Mouse (Mus musculus) mouse embryonic stem cell (cell line): ENCODE data around the gene Uroc1.

Source experiments
- in situ Hi-C, 2 experiments: fragments of 300-500 bp; cut with MboI; formaldehyde crosslinking; loops; 1 replicate in 1 of 2; 3 replicates in 1 of 2; pipeline ENCODE4 v1.14.3; 2019 to 2020; ENCODE audit warnings: low sequenced_read_pairs in 2 of 2, low pct_unique_long_range_greater_than_20kb in 1 of 2, mixed read lengths in 1 of 2; ENCODE audit not compliant: unreplicated experiment in 1 of 2

The Uroc1 gene

DNA sequence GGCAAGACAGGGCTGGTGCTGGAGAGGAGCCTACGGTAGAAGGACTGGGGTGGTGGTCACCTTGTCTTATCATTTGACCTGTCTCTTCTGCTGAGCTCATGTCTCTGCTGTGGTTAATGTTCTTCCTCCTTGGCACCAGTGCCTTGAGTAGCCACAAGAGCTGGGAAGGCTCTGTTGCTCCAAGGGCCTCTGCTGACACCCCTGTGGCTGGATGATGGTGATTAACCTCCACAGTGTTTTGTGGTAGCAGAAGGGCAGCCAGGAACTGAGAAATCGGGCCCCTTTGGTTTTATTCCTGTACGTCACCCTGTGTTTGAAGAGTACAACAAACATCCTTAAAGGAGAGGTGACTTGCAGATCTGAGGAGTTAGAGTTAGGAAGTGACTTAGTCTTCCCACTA lies 1.2 kb downstream of the Uroc1 start:
- in situ Hi-C loops, result no loop called here

GRCm38 (mm10) chr6:90342343-90342742 lies 9.3 kb downstream of the Uroc1 start:
- in situ Hi-C loops, result no loop called here

- in situ Hi-C loops, result no loop called here
Measured at GRCm38 (mm10) chr6:90347183-90347582, 14.1 kb downstream of the Uroc1 start.

- in situ Hi-C loops, result no loop called here
Measured at GRCm38 (mm10) chr6:90348500-90348899, 15.4 kb downstream of the Uroc1 start.

GRCm38 (mm10) chr6:90350011-90350410 lies 16.9 kb downstream of the Uroc1 start:
- in situ Hi-C loops, result no loop called here

GRCm38 (mm10) chr6:90358142-90358541 lies 25.1 kb downstream of the Uroc1 start:
- in situ Hi-C loops, result no loop called here

GRCm38 (mm10) chr6:90359445-90359844 lies 26.4 kb downstream of the Uroc1 start:
- in situ Hi-C loops, result no loop called here

GRCm38 (mm10) chr6:90360024-90360781 lies 27.1 kb downstream of the Uroc1 start:
- in situ Hi-C loops, result no loop called here

DNA sequence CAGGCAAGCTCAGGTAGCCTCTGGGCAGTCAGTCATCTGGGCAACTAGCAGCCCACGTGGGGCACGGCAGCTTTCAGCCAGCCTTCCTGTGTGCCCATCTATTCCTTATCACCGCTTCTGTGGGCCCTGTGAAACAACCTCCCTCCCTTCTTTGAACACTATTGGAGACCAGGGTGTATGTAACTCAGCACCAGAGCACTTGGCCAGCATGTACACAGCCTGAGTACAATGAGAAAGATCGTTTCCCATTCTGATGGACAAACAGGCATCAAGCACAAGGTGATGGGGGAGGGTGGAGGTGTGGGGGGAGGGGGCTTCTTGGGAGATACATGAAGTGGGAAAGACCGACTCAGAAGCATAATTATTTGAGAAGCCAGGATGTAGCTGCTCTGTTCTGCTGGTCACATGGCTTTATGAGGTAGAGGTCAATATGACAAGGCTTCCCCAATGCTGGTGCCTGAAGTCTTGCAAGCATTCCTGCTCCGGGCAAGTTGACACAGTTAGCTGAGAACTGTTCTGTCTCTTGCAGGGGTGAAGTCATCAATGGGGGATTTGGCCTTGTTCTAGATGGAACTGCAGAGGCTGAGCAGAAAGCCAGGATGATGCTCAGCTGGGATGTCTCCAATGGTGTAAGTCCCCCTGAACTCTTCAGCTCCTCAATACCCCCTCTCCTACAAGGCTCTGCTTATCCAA lies 28.0 kb downstream of the Uroc1 start:
- in situ Hi-C loops, result no loop called here

- in situ Hi-C loops, result no loop called here
Measured at GRCm38 (mm10) chr6:90363301-90363700, 30.2 kb downstream of the Uroc1 start.

GRCm38 (mm10) chr6:90368976-90369724 lies 36.1 kb downstream of the Uroc1 start, which contains the start of gene Zxdc:
Zxdc (plus strand) TSS chr6:90369492.
- in situ Hi-C loops, result no loop called here

- in situ Hi-C loops, result no loop called here
Measured at GRCm38 (mm10) chr6:90369725-90370553, 36.9 kb downstream of the Uroc1 start.

GRCm38 (mm10) chr6:90374647-90375046 lies 41.6 kb downstream of the Uroc1 start:
- in situ Hi-C loops, result no loop called here

GRCm38 (mm10) chr6:90377708-90378107 lies 44.6 kb downstream of the Uroc1 start:
- in situ Hi-C loops, result no loop called here

- in situ Hi-C loops, result no loop called here
Measured at GRCm38 (mm10) chr6:90381465-90381864, 48.4 kb downstream of the Uroc1 start.

GRCm38 (mm10) chr6:90390629-90391028 lies 57.5 kb downstream of the Uroc1 start:
- in situ Hi-C loops, result no loop called here

DNA sequence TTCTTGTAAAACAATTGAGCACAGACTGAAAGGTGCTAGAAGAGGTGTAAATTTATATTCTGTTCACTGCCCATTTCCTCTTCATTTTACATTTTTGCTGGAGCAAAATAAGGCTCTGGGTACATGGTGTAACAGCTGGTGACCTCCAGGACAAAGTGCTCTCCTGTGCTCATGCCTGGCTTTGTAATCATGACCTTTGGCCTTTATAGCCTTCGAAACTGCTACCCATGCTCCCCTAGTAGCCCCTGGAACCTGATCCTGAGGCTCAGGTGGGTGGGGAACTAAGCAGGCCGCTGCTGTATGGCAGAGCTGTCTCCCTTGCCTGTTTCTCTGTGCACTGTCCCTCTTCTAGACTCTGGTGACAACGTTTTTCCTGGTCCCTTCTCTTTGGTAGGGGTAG lies 60.9 kb downstream of the Uroc1 start:
- in situ Hi-C loops, result no loop called here

DNA sequence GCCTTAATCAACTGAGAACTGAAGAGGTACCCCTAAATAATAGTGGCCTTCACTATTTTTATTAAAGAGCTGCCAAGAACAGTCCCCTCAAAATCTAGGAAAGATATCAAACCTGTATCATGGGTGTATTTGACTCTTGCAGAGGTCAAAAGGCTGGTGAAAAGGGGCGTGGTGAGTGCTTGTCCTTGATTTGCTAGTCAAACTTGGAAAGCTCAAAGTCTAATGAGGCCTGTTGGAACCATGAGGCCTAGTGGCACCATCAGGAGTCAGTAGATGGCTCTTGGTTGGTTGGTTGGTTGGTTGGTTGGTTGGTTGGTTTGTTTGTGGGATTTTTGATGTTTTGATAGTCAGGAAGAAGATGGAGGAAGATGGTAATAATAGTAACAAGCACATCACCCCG lies 62.7 kb downstream of the Uroc1 start:
- in situ Hi-C loops, result no loop called here

DNA sequence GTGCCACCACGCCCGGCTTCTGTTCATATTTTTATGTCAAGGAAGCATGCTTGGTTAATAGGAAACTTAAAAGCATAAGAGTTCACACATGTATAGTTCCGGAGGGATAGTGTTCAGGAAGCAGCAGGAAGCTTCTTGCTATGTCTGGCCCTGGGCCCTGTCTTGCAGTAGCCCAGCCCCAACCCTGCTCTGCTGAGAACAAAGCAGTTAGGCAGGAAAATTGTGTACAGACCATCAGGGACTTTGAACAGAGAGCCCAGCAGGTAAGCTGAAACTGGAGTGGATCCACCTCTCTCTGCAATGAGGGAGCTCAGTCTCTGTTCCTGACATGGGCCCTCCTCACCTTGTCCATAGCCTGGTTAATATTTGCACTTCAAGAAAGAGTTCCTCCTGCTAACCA lies 64.2 kb downstream of the Uroc1 start:
- in situ Hi-C loops, result no loop called here
